Mouse (Mus musculus): ENCODE results near the gene Col25a1. TPM values are rescaled to one million over a fixed set of nuclear protein-coding genes. Genes with fewer than 3 reads are reported as not detected.

The Col25a1 gene
- polyA plus RNA-seq, 1 experiment from 2014 or later, result 6.7 TPM

DNA sequence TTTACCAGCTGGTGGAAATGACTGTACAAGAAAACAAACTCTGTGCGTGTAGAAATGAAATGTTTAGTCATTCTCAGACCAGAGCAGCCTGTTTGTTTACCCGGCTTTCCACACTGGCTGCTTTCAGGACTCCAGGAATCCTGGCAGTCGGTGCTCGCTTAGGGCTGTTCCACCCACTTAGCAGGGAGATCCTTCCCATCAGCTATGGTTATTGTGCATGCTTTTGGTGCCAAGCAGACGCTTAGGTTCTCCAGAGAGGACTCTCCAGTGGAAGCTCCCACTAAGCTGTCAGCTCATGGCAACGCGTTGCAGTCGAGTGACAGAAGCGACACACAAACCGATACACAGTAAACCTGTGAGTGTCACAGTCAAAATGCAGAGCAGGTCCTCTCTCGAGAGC lies 2.7 kb upstream of the Col25a1 start:
- Histone ChIP-seq H3K4me1 (peaks cover 3% of the 10 kb centered on the region; the same call in 1 of the 2 replicates), H3K4me3 (no peak overlapping the region), H3K36me3 (no peaks in the 10 kb centered on the region), H3K4me2 (replicated peaks) (no peak overlapping the region), H3K9me3 (no peaks in the 10 kb centered on the region), H3K27me3 (peaks cover under 1% of the 10 kb centered on the region; the same call in 1 of the 2 replicates), H3K9ac (replicated peaks) (no peak overlapping the region), H3K27ac (replicated peaks) (no peak overlapping the region)
- no peak for ATAC-seq (ENCODE audit: low FRiP score, low read depth)
- 82% methylated on average over 11 of the region's 11 CpGs for WGBS

DNA sequence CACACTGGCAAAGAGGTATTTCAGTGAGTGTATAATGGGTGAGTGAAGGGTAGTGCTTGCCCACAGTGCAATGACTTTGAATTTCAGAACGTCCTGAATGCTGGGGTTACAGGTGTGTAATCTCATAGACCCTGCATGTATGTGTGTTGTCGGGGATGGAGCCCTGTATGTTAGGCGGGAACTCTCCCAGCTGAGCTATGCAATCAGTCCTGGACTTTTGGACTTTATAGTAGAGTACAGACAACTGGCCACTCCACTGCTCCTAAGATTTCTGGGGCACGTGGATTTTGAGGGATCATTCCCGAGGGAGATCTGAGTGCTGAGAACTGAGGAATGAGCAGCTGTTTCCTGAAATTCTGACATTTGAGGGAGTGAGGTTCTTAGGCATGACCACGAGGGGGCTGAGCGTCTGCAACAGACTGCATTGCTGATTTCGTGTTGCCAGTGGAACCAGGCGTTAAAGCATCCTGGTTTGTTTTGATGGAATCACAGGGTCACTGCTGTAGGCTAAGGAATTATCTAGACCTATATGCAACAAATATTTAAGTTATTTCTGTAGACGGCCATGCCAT lies 1.6 kb upstream of the Col25a1 start:
- no peak overlapping the region for H3K4me2 ChIP-seq (replicated peaks)
- 67% methylated on average over 10 of the region's 10 CpGs for WGBS
- no peak for ATAC-seq (ENCODE audit: low FRiP score, low read depth)
- no peak overlapping the region for H3K27ac ChIP-seq (replicated peaks)
- peaks cover 3% of the 10 kb centered on the region; the same call in 1 of the 2 replicates for H3K4me1 ChIP-seq
- H3K9ac ChIP-seq (replicated peaks), result no peak overlapping the region
- no peaks in the 10 kb centered on the region for H3K36me3 ChIP-seq
- no peaks in the 10 kb centered on the region for H3K9me3 ChIP-seq
- H3K4me3 ChIP-seq, result no peak overlapping the region
- H3K27me3 ChIP-seq, result peaks cover 4% of the 10 kb centered on the region; the same call in 1 of the 2 replicates

DNA sequence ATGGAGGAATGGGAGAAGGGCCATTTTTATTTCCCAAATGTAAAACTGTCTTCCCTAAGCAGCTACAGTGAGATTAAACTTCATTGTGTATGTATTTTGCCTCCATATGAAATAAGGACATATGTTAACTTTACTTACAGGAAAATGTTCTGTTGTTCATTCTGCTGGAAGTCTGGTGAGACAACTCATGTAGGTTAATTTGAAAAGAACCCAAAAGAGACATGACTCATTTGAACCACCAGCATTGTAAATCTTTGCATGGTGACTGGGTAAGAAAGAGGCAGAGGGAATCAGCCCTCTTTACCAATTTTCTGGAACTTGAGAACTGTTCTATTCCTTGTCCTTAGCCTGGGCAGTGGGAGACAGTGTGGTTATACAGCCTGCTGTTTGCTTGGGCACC lies 5.9 kb downstream of the Col25a1 start:
- no peak for ATAC-seq (ENCODE audit: low FRiP score, low read depth)
- Histone ChIP-seq H3K4me1 (no peaks in the 10 kb centered on the region), H3K4me3 (no peak overlapping the region), H3K36me3 (no peaks in the 10 kb centered on the region), H3K27ac (replicated peaks) (no peak overlapping the region), H3K9ac (replicated peaks) (no peak overlapping the region), H3K9me3 (0 out of 2 replicates have a peak, but pooled peaks cover 4% of the 10 kb centered on the region), H3K27me3 (peaks cover 4% of the 10 kb centered on the region; the same call in 1 of the 2 replicates), H3K4me2 (replicated peaks) (no peak overlapping the region)

DNA sequence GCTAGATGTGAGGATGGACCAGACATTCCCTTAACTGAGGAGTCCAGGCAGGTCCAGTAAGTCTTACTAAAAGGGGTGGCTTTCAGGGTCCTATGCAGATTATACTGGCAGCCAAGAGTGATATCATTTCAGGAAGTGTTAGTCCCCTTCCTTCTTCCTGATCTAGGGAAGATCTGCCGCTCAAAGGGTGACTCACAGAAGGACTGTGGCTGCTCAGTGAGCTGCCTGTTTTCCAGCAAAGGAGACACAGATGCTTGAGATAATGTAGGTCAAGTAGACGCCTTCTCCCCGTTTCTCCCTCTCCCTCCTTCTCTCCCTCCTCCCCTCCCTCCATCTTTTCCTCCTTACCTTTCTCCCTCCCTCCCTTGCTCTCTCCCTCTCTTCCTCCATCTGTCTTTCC lies 6.3 kb downstream of the Col25a1 start:
- H3K27me3 ChIP-seq, result peaks cover 4% of the 10 kb centered on the region; the same call in 1 of the 2 replicates
- H3K36me3 ChIP-seq, result no peaks in the 10 kb centered on the region
- no peak overlapping the region for H3K27ac ChIP-seq (replicated peaks)
- 89% methylated on average over 3 of the region's 3 CpGs for WGBS
- no peak overlapping the region for H3K4me3 ChIP-seq
- no peak overlapping the region for H3K9ac ChIP-seq (replicated peaks)
- no peak overlapping the region for H3K4me2 ChIP-seq (replicated peaks)
- 0 out of 2 replicates have a peak, but pooled peaks cover 5% of the 10 kb centered on the region for H3K9me3 ChIP-seq
- H3K4me1 ChIP-seq, result no peaks in the 10 kb centered on the region
- no peak for ATAC-seq (ENCODE audit: low FRiP score, low read depth)

DNA sequence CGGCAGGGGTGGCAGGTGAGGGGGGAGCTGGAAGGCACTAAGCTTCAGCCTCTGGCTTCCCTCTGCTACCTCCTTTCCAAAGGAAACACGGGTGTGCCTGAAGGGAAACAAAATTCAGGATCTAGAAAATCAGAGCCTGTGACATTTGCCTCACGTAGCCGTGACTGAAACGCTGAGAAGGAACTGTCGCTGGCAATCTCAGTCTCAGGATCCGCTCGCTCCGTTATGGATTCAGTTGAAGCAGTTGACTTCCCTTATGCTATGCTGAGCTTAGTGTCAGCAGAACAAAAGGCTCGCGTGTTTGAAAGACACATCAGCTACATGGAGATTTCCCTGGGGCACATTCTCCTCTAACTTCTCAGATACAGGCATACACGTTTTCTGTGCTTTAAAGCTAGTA lies 14.6 kb downstream of the Col25a1 start:
- Histone ChIP-seq H3K9me3 (0 out of 2 replicates have a peak, but pooled peaks cover 5% of the 10 kb centered on the region), H3K4me1 (peaks cover 2% of the 10 kb centered on the region; the same call in 1 of the 2 replicates), H3K27ac (replicated peaks) (no peak overlapping the region), H3K4me3 (no peak overlapping the region), H3K9ac (replicated peaks) (no peak overlapping the region), H3K4me2 (replicated peaks) (no peak overlapping the region), H3K36me3 (no peaks in the 10 kb centered on the region), H3K27me3 (no peaks in the 10 kb centered on the region)
- WGBS, result 61% methylated on average over 12 of the region's 12 CpGs
- ATAC-seq (ENCODE audit: low FRiP score, low read depth), result no peak

DNA sequence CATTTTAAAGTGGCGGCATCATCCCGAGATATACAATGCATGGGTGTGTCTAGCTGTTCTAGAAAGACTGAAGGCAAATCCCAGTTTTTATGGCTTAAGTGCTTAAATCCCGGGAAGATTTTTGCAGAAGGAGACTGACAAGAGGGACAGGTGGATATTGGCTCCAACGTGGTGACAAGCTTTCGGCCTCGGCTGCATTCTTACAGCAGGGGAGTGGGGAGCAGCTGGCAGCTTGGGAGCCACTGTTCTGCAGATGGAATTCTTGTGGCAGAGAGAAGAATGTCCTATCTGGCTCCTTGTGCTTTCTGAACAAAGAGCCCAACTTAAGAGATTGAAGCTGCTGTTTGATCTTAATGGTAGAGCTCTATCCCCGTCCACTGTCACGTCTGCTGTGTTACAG lies 16.5 kb downstream of the Col25a1 start:
- Histone ChIP-seq H3K27ac (replicated peaks) (no peak overlapping the region), H3K4me1 (peaks cover 2% of the 10 kb centered on the region; the same call in 1 of the 2 replicates), H3K27me3 (no peaks in the 10 kb centered on the region), H3K4me2 (replicated peaks) (no peak overlapping the region), H3K9ac (replicated peaks) (no peak overlapping the region), H3K9me3 (no peaks in the 10 kb centered on the region), H3K4me3 (no peak overlapping the region), H3K36me3 (no peaks in the 10 kb centered on the region)
- no peak for ATAC-seq (ENCODE audit: low FRiP score, low read depth)
- WGBS, result 59% methylated on average over 8 of the region's 8 CpGs

DNA sequence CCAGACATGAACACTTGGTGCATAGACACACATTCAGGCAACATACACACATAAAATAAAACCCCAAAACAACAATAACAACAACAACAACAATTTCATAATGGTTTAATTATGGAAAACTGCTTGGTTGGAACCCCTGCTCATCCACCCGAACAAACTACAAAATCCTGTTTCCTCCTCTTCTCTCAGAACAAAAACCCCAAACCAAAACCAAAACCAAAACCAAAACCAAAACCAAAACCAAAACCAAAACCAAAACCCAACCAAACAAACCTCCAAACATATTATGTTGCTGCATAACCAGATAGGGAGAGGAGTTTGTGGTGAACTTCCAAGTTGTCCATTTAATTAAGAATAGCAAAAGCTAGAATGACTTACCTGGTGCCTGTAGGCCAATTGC lies 17.9 kb downstream of the Col25a1 start:
- Histone ChIP-seq H3K9me3 (no peaks in the 10 kb centered on the region), H3K9ac (replicated peaks) (no peak overlapping the region), H3K27ac (replicated peaks) (no peak overlapping the region), H3K36me3 (no peaks in the 10 kb centered on the region), H3K4me3 (no peak overlapping the region), H3K27me3 (no peaks in the 10 kb centered on the region), H3K4me2 (replicated peaks) (no peak overlapping the region), H3K4me1 (peaks cover 2% of the 10 kb centered on the region; the same call in 1 of the 2 replicates)
- ATAC-seq (ENCODE audit: low FRiP score, low read depth), result no peak
- WGBS, result 97% methylated on average over 1 of the region's 1 CpGs

DNA sequence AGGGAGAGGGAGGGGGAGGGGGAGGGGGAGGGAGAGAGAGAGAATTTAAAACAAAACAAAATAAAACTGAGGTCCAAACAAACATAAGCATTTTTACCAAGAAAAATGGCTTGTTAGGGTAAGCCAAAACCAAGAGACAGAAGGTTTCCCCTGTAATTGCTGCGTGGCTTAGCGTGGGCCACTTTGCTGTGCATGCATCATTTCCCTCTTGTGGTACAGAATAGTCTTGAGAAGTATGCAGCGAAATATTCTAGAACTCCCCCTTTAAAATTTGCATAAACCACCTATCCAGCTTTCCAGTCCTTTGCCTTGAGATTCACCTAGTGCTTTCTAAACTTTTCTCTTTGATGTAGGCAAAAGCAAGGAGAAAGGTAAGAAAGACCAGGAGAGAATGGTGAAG lies 21.8 kb downstream of the Col25a1 start:
- WGBS, result 94% methylated on average over 3 of the region's 3 CpGs
- Histone ChIP-seq H3K9me3 (no peaks in the 10 kb centered on the region), H3K4me2 (replicated peaks) (no peak overlapping the region), H3K4me3 (no peak overlapping the region), H3K9ac (replicated peaks) (no peak overlapping the region), H3K27ac (replicated peaks) (no peak overlapping the region), H3K36me3 (no peaks in the 10 kb centered on the region), H3K27me3 (no peaks in the 10 kb centered on the region), H3K4me1 (no peaks in the 10 kb centered on the region)
- no peak for ATAC-seq (ENCODE audit: low FRiP score, low read depth)

DNA sequence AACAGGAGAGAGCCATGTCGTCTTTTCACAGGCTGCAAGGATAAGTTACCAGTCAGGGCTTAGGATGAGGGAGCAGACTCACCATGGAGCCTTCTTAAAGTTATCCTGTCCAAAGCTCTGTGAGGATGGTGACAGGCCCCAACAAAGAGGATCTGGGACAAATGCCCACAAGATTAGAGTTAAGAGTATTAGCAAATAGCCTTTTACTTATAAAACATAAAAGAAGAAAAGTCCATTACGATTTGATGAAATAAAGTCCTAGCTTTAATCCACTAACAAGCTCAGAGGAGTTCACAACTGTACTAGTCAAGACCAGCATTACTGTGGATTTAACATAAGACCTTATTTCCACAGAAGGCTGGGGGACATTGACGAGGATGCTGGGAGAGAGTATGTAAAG lies 26.2 kb downstream of the Col25a1 start:
- Histone ChIP-seq H3K36me3 (no peaks in the 10 kb centered on the region), H3K27ac (replicated peaks) (no peak overlapping the region), H3K4me3 (no peak overlapping the region), H3K9me3 (no peaks in the 10 kb centered on the region), H3K4me2 (replicated peaks) (no peak overlapping the region), H3K27me3 (no peaks in the 10 kb centered on the region), H3K4me1 (0 out of 2 replicates have a peak, but pooled peaks cover 5% of the 10 kb centered on the region), H3K9ac (replicated peaks) (no peak overlapping the region)
- ATAC-seq (ENCODE audit: low FRiP score, low read depth), result no peak
- WGBS, result 32% methylated on average over 3 of the region's 3 CpGs

DNA sequence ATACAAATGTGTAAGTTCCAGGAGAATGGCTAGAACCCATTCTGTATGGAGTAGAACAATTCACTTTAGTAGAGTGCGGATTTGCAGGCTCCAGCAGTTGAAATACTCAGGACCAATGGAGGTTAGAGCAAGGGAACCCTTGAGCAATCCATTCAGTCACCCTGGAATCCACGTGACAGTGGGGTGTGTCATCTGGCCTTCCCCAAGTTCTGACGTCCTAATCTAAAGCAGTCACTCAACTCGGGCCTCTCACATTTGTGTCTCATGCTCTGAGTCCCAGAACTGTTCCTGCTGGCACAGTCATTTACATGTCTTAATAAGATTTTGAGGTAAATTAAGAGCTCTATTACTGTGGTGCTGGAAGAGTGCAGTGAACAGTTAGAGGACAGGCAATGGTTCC lies 28.6 kb downstream of the Col25a1 start:
- Histone ChIP-seq H3K4me2 (replicated peaks) (no peak overlapping the region), H3K36me3 (no peaks in the 10 kb centered on the region), H3K9ac (replicated peaks) (no peak overlapping the region), H3K27ac (replicated peaks) (no peak overlapping the region), H3K9me3 (no peaks in the 10 kb centered on the region), H3K27me3 (no peaks in the 10 kb centered on the region), H3K4me1 (0 out of 2 replicates have a peak, but pooled peaks cover 5% of the 10 kb centered on the region), H3K4me3 (no peak overlapping the region)
- no peak for ATAC-seq (ENCODE audit: low FRiP score, low read depth)
- WGBS, result 74% methylated on average over 4 of the region's 4 CpGs

DNA sequence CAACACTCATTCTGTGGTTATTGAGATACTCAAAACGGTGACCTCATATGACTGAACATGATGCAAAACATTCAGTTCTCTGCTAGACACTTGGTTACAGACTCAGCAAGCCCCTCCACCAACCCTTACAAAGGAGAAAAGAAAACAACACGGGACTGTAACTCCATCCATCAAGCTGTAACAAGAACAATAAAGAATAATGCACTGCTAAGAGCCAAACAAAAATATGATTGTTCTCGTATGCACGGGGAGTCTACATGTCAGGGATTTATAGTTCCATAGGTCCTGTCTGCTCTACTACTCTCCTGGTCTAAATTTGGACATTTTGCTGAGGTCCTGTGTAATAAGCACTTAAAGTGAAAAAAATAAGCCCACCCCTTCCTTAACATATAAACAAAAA lies 29.6 kb downstream of the Col25a1 start:
- WGBS, result 76% methylated on average over 4 of the region's 4 CpGs
- H3K4me3 ChIP-seq, result no peak overlapping the region
- H3K4me1 ChIP-seq, result 0 out of 2 replicates have a peak, but pooled peaks cover 5% of the 10 kb centered on the region
- H3K9ac ChIP-seq (replicated peaks), result no peak overlapping the region
- H3K4me2 ChIP-seq (replicated peaks), result no peak overlapping the region
- H3K36me3 ChIP-seq, result no peaks in the 10 kb centered on the region
- H3K27ac ChIP-seq (replicated peaks), result no peak overlapping the region
- no peak for ATAC-seq (ENCODE audit: low FRiP score, low read depth)
- no peaks in the 10 kb centered on the region for H3K9me3 ChIP-seq
- H3K27me3 ChIP-seq, result no peaks in the 10 kb centered on the region

DNA sequence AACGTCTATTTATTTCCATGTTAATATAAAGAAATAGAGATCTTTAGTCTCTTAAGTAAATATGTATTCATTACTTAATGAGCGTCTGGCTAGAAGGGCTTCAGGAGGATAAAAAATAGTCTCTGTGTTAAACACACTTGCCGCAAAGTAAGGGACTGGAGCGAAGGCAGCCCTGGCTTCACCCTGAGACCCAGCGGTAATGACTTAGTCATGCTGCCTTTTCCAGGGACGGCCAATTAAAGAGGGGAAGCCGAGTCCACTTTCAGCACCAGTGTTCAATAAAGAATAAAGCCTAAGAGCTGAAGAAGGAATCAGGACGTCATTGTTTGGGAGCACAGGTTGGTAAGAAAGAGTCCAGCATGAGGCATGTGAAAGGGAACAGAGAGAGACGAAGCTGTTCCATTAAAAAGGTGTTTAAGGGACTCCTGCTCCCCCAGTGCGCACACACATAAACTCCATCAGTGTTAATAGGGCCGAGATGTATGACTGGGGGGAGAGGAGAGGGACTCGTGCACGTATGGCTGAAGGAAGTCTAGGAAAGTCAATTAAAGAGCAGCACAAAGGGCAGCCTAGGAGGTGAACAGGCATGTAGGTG lies 30.1 kb downstream of the Col25a1 start:
- no peaks in the 10 kb centered on the region for H3K27me3 ChIP-seq
- no peak overlapping the region for H3K4me2 ChIP-seq (replicated peaks)
- H3K9me3 ChIP-seq, result no peaks in the 10 kb centered on the region
- no peaks in the 10 kb centered on the region for H3K36me3 ChIP-seq
- ATAC-seq (ENCODE audit: low FRiP score, low read depth), result no peak
- 55% methylated on average over 13 of the region's 13 CpGs for WGBS
- H3K9ac ChIP-seq (replicated peaks), result no peak overlapping the region
- H3K27ac ChIP-seq (replicated peaks), result no peak overlapping the region
- H3K4me3 ChIP-seq, result no peak overlapping the region
- 0 out of 2 replicates have a peak, but pooled peaks cover 5% of the 10 kb centered on the region for H3K4me1 ChIP-seq
